In the genomic region with DNA sequence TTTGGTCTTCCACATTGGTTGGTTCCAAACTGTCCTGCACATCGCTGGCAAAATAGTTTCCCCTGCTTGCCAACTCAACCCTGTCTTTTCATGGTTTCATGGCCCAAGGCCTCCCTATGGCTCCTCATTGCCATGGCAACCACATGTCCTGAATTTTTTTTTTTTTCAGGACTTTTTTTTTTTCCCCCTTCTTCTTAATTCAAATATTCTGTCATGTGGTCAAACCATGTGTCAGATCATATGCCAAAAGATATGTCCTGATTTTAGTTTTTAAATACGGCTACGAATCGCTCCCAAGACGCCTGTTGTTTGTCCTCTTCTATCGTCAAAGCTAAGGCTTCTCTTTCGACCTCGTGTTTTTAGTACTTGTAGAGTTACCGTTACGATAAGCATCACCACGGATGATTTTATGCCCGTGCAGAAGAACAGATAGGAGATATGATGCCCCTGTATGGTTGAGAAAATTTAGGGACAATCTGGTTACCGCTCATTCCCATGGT, we compare ENCODE assay signal across 12 mouse cellular contexts. TPM values are rescaled to one million over a fixed set of nuclear protein-coding genes. Genes with fewer than 3 reads are reported as not detected.
DNase-seq lines count a peak whose midpoint lies in the region; ATAC-seq lines count a peak whose summit lies in the region.
"Had no signal": no experiment of that assay in that cellular context is flagged by ENCODE, and none has a peak within 500 bp of the region (broad histone marks: within the 10 kb centered on the region; RNA-seq: fewer than 3 reads in every experiment).

No protein-coding gene starts in this region.

- ATAC-seq in forebrain, embryonic 13.5 days: peak; percentile 46; the same call in 1 of the 2 replicates
- peak; percentile 53; the same call in 1 of the 2 replicates for ATAC-seq in midbrain, embryonic 14.5 days (ENCODE audit: low FRiP score, low TSS enrichment)
- no peak for ATAC-seq in liver, embryonic 11.5 days (replicated peaks; ENCODE audit: low FRiP score)

- peak; percentile 52 for DNase-seq in brain, adult 2 months (ENCODE audit: low read depth, low spot score)
- DNase-seq in cerebellum, adult 18-20 months: peak; percentile 14 to 42
- peak; percentile 80 for DNase-seq in midbrain, embryonic 14.5 days
- DNase-seq in lung, postnatal 10 days: no peak
- no peak for DNase-seq in heart, postnatal 4 days
- no peak for DNase-seq in liver, embryonic 11.5 days (ENCODE audit: low spot score)
- DNase-seq: layer of hippocampus, postnatal 36 days had no signal

- no peak overlapping the region for H3K9ac ChIP-seq in forebrain, embryonic 13.5 days
- no peak overlapping the region for H3K9ac ChIP-seq in midbrain, embryonic 14.5 days (replicated peaks; ENCODE audit: low read length)
- H3K9ac ChIP-seq in liver, embryonic 11.5 days (ENCODE audit: low read depth, low read length): no peak overlapping the region
- H3K9ac ChIP-seq: embryonic facial prominence, embryonic 12.5 days; limb, embryonic 15.5 days had no signal

- no peak overlapping the region for H3K4me3 ChIP-seq in forebrain, embryonic 13.5 days
- H3K4me3 ChIP-seq in midbrain, embryonic 14.5 days (replicated peaks; ENCODE audit: low read depth, low read length): no peak overlapping the region
- no peak overlapping the region for H3K4me3 ChIP-seq in liver, embryonic 11.5 days (ENCODE audit: low read depth, low read length)
- H3K4me3 ChIP-seq: embryonic facial prominence, embryonic 12.5 days; limb, embryonic 15.5 days had no signal

- H3K27me3 ChIP-seq in forebrain, embryonic 13.5 days: peaks cover 3% of the 10 kb centered on the region; the same call in 1 of the 2 replicates
- H3K27me3 ChIP-seq in midbrain, embryonic 14.5 days (ENCODE audit: control insufficient read depth, insufficient read depth, low read length): no peaks in the 10 kb centered on the region
- H3K27me3 ChIP-seq in liver, embryonic 11.5 days (replicated peaks; ENCODE audit: control insufficient read depth, insufficient read depth, low read length): peaks cover 15% of the 10 kb centered on the region

- H3K27ac ChIP-seq in forebrain, embryonic 13.5 days: no peak overlapping the region
- H3K27ac ChIP-seq in midbrain, embryonic 14.5 days (replicated peaks; ENCODE audit: low read depth, low read length): peak overlapping the region; percentile 63; the same call in 1 of the 2 replicates
- no peak overlapping the region for H3K27ac ChIP-seq in liver, embryonic 11.5 days (ENCODE audit: low read depth, low read length)
- H3K27ac ChIP-seq: embryonic facial prominence, embryonic 12.5 days; limb, embryonic 15.5 days had no signal

- no peaks in the 10 kb centered on the region for H3K36me3 ChIP-seq in forebrain, embryonic 13.5 days (ENCODE audit: poor library complexity, severe bottlenecking)
- H3K36me3 ChIP-seq in midbrain, embryonic 14.5 days (ENCODE audit: control insufficient read depth, insufficient read depth, low read length): no peaks in the 10 kb centered on the region
- no peaks in the 10 kb centered on the region for H3K36me3 ChIP-seq in liver, embryonic 11.5 days (ENCODE audit: control insufficient read depth, insufficient read depth, low read length)
- H3K36me3 ChIP-seq: embryonic facial prominence, embryonic 12.5 days; limb, embryonic 15.5 days had no signal

- 70% methylated on average over 13 of the region's 13 CpGs for WGBS in forebrain, embryonic 13.5 days
- 39% methylated on average over 13 of the region's 13 CpGs for WGBS in midbrain, embryonic 14.5 days
- WGBS in liver, embryonic 11.5 days: 81% methylated on average over 13 of the region's 13 CpGs

- no peaks in the 10 kb centered on the region for H3K9me3 ChIP-seq in forebrain, embryonic 13.5 days (replicated peaks)
- no peaks in the 10 kb centered on the region for H3K9me3 ChIP-seq in midbrain, embryonic 14.5 days (ENCODE audit: control insufficient read depth, low read length)
- no peaks in the 10 kb centered on the region for H3K9me3 ChIP-seq in liver, embryonic 11.5 days (ENCODE audit: control insufficient read depth, low read length)
- H3K9me3 ChIP-seq: embryonic facial prominence, embryonic 12.5 days; limb, embryonic 15.5 days had no signal

- H3K4me1 ChIP-seq in forebrain, embryonic 13.5 days: peaks cover 29% of the 10 kb centered on the region
- H3K4me1 ChIP-seq in midbrain, embryonic 14.5 days (ENCODE audit: control insufficient read depth, insufficient read depth, low read length): peaks cover 24% of the 10 kb centered on the region
- no peaks in the 10 kb centered on the region for H3K4me1 ChIP-seq in liver, embryonic 11.5 days (replicated peaks; ENCODE audit: control insufficient read depth, insufficient read depth, low read length)

- peak overlapping the region; percentile 62; the same call in 1 of the 2 replicates for H3K4me2 ChIP-seq in forebrain, embryonic 13.5 days
- peak overlapping the region; percentile 57 for H3K4me2 ChIP-seq in midbrain, embryonic 14.5 days (ENCODE audit: low read length)
- H3K4me2 ChIP-seq in liver, embryonic 11.5 days: no peak overlapping the region
- H3K4me2 ChIP-seq: embryonic facial prominence, embryonic 12.5 days; limb, embryonic 15.5 days had no signal

RNA-seq across cellular contexts. Expression of a gene that starts 37.3 kb away (rescaled TPM):
- 24.9 and 36.8 TPM in 2 replicates for polyA plus RNA-seq in forebrain, embryonic 13.5 days (2015; fragmentation: Nextera tagmentation; extraction: Ambion mirVana)
- polyA plus RNA-seq in midbrain, embryonic 14.5 days (2014; fragmentation: Nextera tagmentation; extraction: Ambion mirVana): 103 and 129 TPM in 2 replicates
- not detected for total RNA-seq in heart, postnatal 4 days (2021)
- not detected in 2 replicates for polyA plus RNA-seq in liver, embryonic 11.5 days (2014; fragmentation: Nextera tagmentation; extraction: Ambion mirVana)
- polyA plus RNA-seq: kidney, embryonic 16.5 days; limb, embryonic 15.5 days; lung, embryonic 16.5 days had no signal

Comparison
In these comparisons a context has a peak if more than half of its experiments do, and no peak if none do; other contexts are left out.
1. DNase-seq: peak in brain, adult 2 months (single experiment), cerebellum, adult 18-20 months (2 of 2) and midbrain, embryonic 14.5 days (single experiment); none in lung, postnatal 10 days (single experiment), heart, postnatal 4 days (single experiment) and liver, embryonic 11.5 days (single experiment).
2. RNA of a gene that starts 37.3 kb away (polyA plus RNA-seq): 103 to 129 TPM in midbrain, embryonic 14.5 days and 24.9 to 36.8 TPM in forebrain, embryonic 13.5 days; not detected in liver, embryonic 11.5 days; every median in the first group is over 10 times any median in the second.